Mouse (Mus musculus): Measurements from ENCODE around the gene Ubxn1.
A peak's percentile ranks its signal among the peaks of the same experiment; 100 is the strongest.

Ubxn1 gene

GRCm38 (mm10) chr19:8872266-8872840, 1.1 kb downstream of the Ubxn1 start:
- peaks cover 53% of the 10 kb centered on the region for H3K36me3 ChIP-seq (ENCODE audit: insufficient read depth, low read length)
- no peaks in the 10 kb centered on the region for H3K27me3 ChIP-seq (ENCODE audit: insufficient read depth, low read length)
- H3K4me3 ChIP-seq (replicated peaks; ENCODE audit: low read length), result peak overlapping the region; percentile 100
- TF ChIP-seq NANOG (IDR thresholded peaks at IDR 0.05; ENCODE audit: borderline replicate concordance, low read length) (no peak), POU5F1 (IDR thresholded peaks at IDR 0.05; ENCODE audit: borderline replicate concordance, low read length) (no peak), CTCF (conservative IDR thresholded peaks at IDR 0.05; ENCODE audit: low read length) (no peak)
- no peaks in the 10 kb centered on the region for H3K9me3 ChIP-seq (ENCODE audit: low read length)
- peaks cover 46% of the 10 kb centered on the region for H3K4me1 ChIP-seq (replicated peaks; ENCODE audit: low read depth, low read length)

- peaks cover 52% of the 10 kb centered on the region for H3K4me1 ChIP-seq (replicated peaks; ENCODE audit: low read depth, low read length)
- TF ChIP-seq NANOG (IDR thresholded peaks at IDR 0.05; ENCODE audit: borderline replicate concordance, low read length) (no peak), CTCF (conservative IDR thresholded peaks at IDR 0.05; ENCODE audit: low read length) (no peak), POU5F1 (IDR thresholded peaks at IDR 0.05; ENCODE audit: borderline replicate concordance, low read length) (no peak)
- peaks cover 80% of the 10 kb centered on the region for H3K36me3 ChIP-seq (ENCODE audit: insufficient read depth, low read length)
- H3K27me3 ChIP-seq (ENCODE audit: insufficient read depth, low read length), result no peaks in the 10 kb centered on the region
- H3K9me3 ChIP-seq (ENCODE audit: low read length), result no peaks in the 10 kb centered on the region
- H3K4me3 ChIP-seq (replicated peaks; ENCODE audit: low read length), result no peak overlapping the region
These were observed 3.7 kb downstream of the Ubxn1 start for GRCm38 (mm10) chr19:8875031-8875430.

GRCm38 (mm10) chr19:8880311-8881033, 9.2 kb downstream of the Ubxn1 start, which contains the start of gene Uqcc3:
Gene Uqcc3, minus strand, starts transcription at chr19:8880923.
- Histone ChIP-seq H3K4me3 (replicated peaks; ENCODE audit: low read length) (peak within 1 kb of the TSS; percentile 93), H3K36me3 (ENCODE audit: insufficient read depth, low read length) (peaks cover 46% of the 10 kb centered on the region), H3K9me3 (ENCODE audit: low read length) (no peaks in the 10 kb centered on the region), H3K27me3 (ENCODE audit: insufficient read depth, low read length) (no peaks in the 10 kb centered on the region), H3K4me1 (replicated peaks; ENCODE audit: low read depth, low read length) (peaks cover 27% of the 10 kb centered on the region)
- TF ChIP-seq POU5F1 (IDR thresholded peaks at IDR 0.05; ENCODE audit: borderline replicate concordance, low read length) (no peak), CTCF (conservative IDR thresholded peaks at IDR 0.05; ENCODE audit: low read length) (no peak), NANOG (IDR thresholded peaks at IDR 0.05; ENCODE audit: borderline replicate concordance, low read length) (no peak)

DNA sequence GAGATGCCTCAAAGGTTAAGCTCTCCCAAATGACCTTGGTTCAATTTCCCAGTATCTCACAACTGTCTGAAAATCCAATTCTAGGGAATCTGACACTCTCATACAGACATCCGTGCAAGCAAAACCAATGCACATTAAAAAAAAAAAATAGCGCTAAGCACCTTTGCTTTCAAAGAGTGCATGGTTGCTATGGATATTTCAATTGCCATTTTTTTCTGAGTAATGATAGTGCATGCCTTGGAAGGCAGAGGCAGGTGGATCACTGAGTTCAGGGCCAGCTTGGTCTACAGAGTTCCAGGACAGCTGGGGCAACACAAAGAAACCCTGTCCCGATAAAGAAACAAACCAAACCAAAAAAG, 9.7 kb downstream of the Ubxn1 start:
- Histone ChIP-seq H3K4me3 (replicated peaks; ENCODE audit: low read length) (peak overlapping the region; percentile 93), H3K9me3 (ENCODE audit: low read length) (no peaks in the 10 kb centered on the region), H3K36me3 (ENCODE audit: insufficient read depth, low read length) (peaks cover 41% of the 10 kb centered on the region), H3K27me3 (ENCODE audit: insufficient read depth, low read length) (no peaks in the 10 kb centered on the region), H3K4me1 (replicated peaks; ENCODE audit: low read depth, low read length) (peaks cover 32% of the 10 kb centered on the region)
- TF ChIP-seq POU5F1 (IDR thresholded peaks at IDR 0.05; ENCODE audit: borderline replicate concordance, low read length) (no peak), CTCF (conservative IDR thresholded peaks at IDR 0.05; ENCODE audit: low read length) (no peak), NANOG (IDR thresholded peaks at IDR 0.05; ENCODE audit: borderline replicate concordance, low read length) (no peak)

GRCm38 (mm10) chr19:8883616-8884015, 12.3 kb downstream of the Ubxn1 start, which contains the start of the genes Lbhd1 and Gm49403:
Gene Lbhd1, plus strand, starts transcription at chr19:8883732.
Gene Gm49403, plus strand, starts transcription at chr19:8883930.
- Histone ChIP-seq H3K27me3 (ENCODE audit: insufficient read depth, low read length) (no peaks in the 10 kb centered on the region), H3K4me1 (replicated peaks; ENCODE audit: low read depth, low read length) (peaks cover 47% of the 10 kb centered on the region), H3K9me3 (ENCODE audit: low read length) (no peaks in the 10 kb centered on the region), H3K36me3 (ENCODE audit: insufficient read depth, low read length) (peaks cover 28% of the 10 kb centered on the region), H3K4me3 (replicated peaks; ENCODE audit: low read length) (no peak within 1 kb of the TSS)
- TF ChIP-seq NANOG (IDR thresholded peaks at IDR 0.05; ENCODE audit: borderline replicate concordance, low read length) (no peak), CTCF (conservative IDR thresholded peaks at IDR 0.05; ENCODE audit: low read length) (no peak), POU5F1 (IDR thresholded peaks at IDR 0.05; ENCODE audit: borderline replicate concordance, low read length) (no peak)

GRCm38 (mm10) chr19:8886916-8887584, 15.8 kb downstream of the Ubxn1 start:
- peaks cover 38% of the 10 kb centered on the region for H3K36me3 ChIP-seq (ENCODE audit: insufficient read depth, low read length)
- no peaks in the 10 kb centered on the region for H3K27me3 ChIP-seq (ENCODE audit: insufficient read depth, low read length)
- H3K4me3 ChIP-seq (replicated peaks; ENCODE audit: low read length), result peak overlapping the region; percentile 90
- H3K9me3 ChIP-seq (ENCODE audit: low read length), result no peaks in the 10 kb centered on the region
- peaks cover 52% of the 10 kb centered on the region for H3K4me1 ChIP-seq (replicated peaks; ENCODE audit: low read depth, low read length)
- TF ChIP-seq NANOG (IDR thresholded peaks at IDR 0.05; ENCODE audit: borderline replicate concordance, low read length), result no peak
- no peak for TF ChIP-seq CTCF (conservative IDR thresholded peaks at IDR 0.05; ENCODE audit: low read length)
- no peak for TF ChIP-seq POU5F1 (IDR thresholded peaks at IDR 0.05; ENCODE audit: borderline replicate concordance, low read length)

- Histone ChIP-seq H3K36me3 (ENCODE audit: insufficient read depth, low read length) (peaks cover 41% of the 10 kb centered on the region), H3K27me3 (ENCODE audit: insufficient read depth, low read length) (no peaks in the 10 kb centered on the region), H3K4me3 (replicated peaks; ENCODE audit: low read length) (peak overlapping the region; percentile 90), H3K4me1 (replicated peaks; ENCODE audit: low read depth, low read length) (peaks cover 56% of the 10 kb centered on the region), H3K9me3 (ENCODE audit: low read length) (no peaks in the 10 kb centered on the region)
- TF ChIP-seq NANOG (IDR thresholded peaks at IDR 0.05; ENCODE audit: borderline replicate concordance, low read length), result no peak
- no peak for TF ChIP-seq CTCF (conservative IDR thresholded peaks at IDR 0.05; ENCODE audit: low read length)
- TF ChIP-seq POU5F1 (IDR thresholded peaks at IDR 0.05; ENCODE audit: borderline replicate concordance, low read length), result no peak
These were observed 16.5 kb downstream of the Ubxn1 start for GRCm38 (mm10) chr19:8887585-8888463.
